Mouse (Mus musculus): Measurements from ENCODE around the gene Mad2l1bp. TPM values are rescaled to one million over a fixed set of nuclear protein-coding genes. Genes with fewer than 3 reads are reported as not detected.
A peak's percentile ranks its signal among the peaks of the same experiment; 100 is the strongest.

Mad2l1bp gene
- polyA plus RNA-seq (2012; rRNA removed): 13.1 and 13.8 TPM in 2 replicates

DNA sequence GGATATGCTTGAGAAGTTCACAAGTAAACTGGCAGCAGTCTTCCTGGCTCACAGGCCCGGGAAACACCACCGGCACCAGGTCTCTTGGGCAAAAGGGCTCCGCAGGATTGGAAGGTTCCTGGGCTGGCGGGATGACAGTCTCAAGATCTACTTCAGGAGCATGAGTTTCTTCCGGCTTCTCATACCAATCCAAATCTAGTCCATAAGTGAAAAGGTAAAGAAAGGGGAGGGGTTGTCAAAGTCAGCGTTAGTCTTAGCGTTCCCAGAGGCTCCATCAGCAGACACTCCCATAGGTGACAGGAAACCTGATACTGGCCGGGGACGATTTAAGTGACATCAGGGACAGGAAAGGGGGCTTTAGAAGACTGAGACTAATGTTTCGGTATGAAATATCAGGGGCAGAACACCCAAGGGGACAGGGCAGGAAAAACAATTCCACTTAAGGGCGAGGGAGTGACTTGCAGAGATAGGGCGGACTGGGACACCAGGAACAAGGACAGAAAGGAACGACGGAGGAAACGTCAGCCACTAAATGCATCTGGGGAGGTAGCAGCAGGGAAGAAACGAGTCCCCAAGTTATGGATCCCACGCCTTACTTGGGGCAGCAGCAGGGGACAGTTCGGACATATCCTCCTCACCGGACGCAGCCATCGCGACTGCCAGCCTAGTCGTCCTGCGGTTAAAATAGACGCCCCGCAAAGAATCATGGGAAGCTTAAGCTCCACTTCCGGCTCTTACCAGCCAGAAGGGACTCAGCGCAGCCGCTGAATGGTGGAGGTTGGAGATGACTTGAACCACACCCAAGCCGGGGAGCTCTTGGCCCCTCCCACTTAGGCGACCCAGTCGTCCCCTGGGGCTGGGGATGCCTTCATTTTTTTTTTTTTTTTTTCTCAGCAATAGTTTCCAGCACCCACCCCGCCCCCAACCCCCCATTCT is at the start of gene Mad2l1bp:
Mad2l1bp (minus strand) TSS at position 707 of the 936 bp plus-strand sequence.
- TF ChIP-seq CTCF (IDR thresholded peaks at IDR 0.05; ENCODE audit: insufficient read depth, low read length) (no peak), POLR2A (IDR thresholded peaks at IDR 0.05; ENCODE audit: borderline replicate concordance, extremely low read depth, low read depth, low read length) (peak; percentile 99)
- peak; percentile 80 for DNase-seq
- Histone ChIP-seq H3K4me1 (ENCODE audit: control insufficient read depth, insufficient read depth, low read length) (peaks cover 4% of the 10 kb centered on the region), H3K4me3 (replicated peaks; ENCODE audit: extremely low read depth, low read depth, low read length) (peak within 1 kb of the TSS; percentile 77)
- 1% methylated on average over 33 of the region's 33 CpGs for whole genome bisulfite sequencing

DNA sequence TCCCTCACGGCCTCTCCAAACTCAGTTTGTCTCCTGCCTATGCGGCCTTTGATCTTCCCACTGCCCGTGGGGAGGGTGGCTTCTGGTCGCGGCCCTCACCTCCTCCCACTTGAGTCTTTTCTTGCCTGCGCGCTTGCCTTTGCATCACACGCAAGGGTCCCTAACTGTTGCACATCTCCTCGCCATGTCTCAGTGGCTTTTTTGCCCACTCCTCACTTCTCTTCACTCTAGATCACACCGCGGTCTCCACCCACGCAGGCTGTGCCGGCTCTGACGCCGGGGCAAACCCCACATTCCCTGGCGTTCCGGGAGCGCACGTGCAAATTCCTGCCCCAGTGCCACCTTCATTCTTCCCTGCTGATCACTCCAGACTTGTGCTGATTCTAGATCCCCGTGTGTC is 49.7 kb upstream of the Mad2l1bp start:
- no peak for DNase-seq
- Histone ChIP-seq H3K4me1 (ENCODE audit: control insufficient read depth, insufficient read depth, low read length) (peaks cover 2% of the 10 kb centered on the region; the same call in 1 of the 2 replicates), H3K4me3 (replicated peaks; ENCODE audit: extremely low read depth, low read depth, low read length) (peak overlapping the region; percentile 75)
- 0% methylated on average over 20 of the region's 20 CpGs for WGBS
- TF ChIP-seq POLR2A (IDR thresholded peaks at IDR 0.05; ENCODE audit: borderline replicate concordance, extremely low read depth, low read depth, low read length) (no peak), CTCF (IDR thresholded peaks at IDR 0.05; ENCODE audit: insufficient read depth, low read length) (no peak)

DNA sequence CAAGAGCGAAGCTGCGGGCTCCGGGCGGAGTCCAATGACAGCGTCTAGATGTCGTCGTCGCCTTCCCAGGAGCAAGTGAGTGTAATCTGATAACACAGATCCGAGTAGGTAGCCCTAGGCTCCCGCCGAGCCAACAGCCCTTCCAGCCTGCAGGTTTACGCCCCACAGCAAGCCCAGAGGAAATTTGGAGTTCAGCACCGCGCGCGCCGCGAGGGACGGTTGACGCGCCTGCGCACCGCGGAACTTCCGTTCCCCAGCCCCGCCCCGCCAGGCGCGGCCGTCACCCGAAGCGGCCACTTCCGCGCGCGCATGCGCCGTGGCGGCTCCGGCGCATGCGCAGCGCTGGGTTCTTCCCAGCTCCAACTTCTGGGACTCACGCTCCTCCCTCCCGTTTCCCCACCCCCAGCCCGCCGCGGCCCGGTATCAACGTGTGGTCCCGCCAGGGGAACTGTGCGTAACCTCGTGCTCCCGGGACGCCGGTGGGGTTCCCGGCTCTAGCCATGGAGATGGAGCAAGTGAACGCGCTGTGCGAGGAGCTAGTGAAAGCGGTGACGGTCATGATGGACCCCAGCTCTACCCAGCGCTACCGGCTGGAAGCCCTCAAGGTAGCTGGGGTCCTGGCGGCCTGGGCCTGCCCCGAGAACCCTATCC is 49.2 kb upstream of the Mad2l1bp start, which contains the start of the genes Polh and Xpo5:
Polh (minus strand) TSS at position 225 of the 651 bp plus-strand sequence.
Xpo5 (plus strand) TSS at position 362 of the 651 bp plus-strand sequence.
- peak within 1 kb of the TSS; percentile 84 for H3K4me3 ChIP-seq (replicated peaks; ENCODE audit: extremely low read depth, low read depth, low read length)
- DNase-seq: peak; percentile 88
- peaks cover 2% of the 10 kb centered on the region; the same call in 1 of the 2 replicates for H3K4me1 ChIP-seq (ENCODE audit: control insufficient read depth, insufficient read depth, low read length)
- TF ChIP-seq POLR2A (IDR thresholded peaks at IDR 0.05; ENCODE audit: borderline replicate concordance, extremely low read depth, low read depth, low read length) (peak; percentile 64; the same call in 1 of the 2 replicates), CTCF (IDR thresholded peaks at IDR 0.05; ENCODE audit: insufficient read depth, low read length) (no peak)
- under 1% methylated on average over 65 of the region's 66 CpGs for WGBS

DNA sequence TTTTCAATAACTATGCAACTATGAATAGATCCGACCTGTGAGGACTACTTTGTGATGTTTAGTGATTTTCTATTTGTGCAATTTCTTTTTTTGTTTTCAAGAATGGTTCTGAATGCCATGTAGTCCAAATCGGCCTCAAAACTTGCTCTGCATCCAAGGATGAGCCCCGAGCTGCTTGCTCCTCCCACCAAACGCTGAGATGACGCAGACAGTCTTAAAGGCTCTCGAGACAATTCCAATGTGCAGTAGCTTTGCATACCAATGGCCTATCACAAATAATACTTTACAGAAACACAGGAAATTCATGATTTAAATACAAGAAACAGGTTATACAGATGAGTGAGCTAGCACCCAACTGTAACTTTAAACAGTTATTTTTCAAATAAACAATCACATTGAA is 47.8 kb upstream of the Mad2l1bp start:
- 29% methylated on average over 6 of the region's 6 CpGs for WGBS
- DNase-seq: no peak
- peaks cover 2% of the 10 kb centered on the region; the same call in 1 of the 2 replicates for H3K4me1 ChIP-seq (ENCODE audit: control insufficient read depth, insufficient read depth, low read length)
- TF ChIP-seq POLR2A (IDR thresholded peaks at IDR 0.05; ENCODE audit: borderline replicate concordance, extremely low read depth, low read depth, low read length): no peak
- no peak overlapping the region for H3K4me3 ChIP-seq (replicated peaks; ENCODE audit: extremely low read depth, low read depth, low read length)

DNA sequence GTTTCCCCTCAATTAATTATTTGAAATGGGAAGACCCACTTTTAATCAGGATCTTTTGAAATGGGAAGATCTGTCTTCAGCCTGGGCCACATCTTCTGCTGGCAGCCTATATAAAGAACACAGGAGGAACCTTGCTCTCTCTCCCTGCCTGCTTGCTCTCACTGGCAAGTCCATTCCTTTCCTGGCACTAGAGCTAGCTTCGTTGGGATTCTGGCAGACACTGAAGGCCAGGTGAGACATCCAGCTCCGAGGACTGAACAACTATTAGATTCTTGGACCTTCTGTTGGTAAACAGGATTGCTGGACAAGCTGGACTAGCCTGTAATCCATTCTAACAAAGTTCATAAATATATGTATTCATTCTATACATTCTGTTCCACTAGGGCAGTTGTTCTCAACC is 35.5 kb upstream of the Mad2l1bp start:
- TF ChIP-seq CTCF (IDR thresholded peaks at IDR 0.05; ENCODE audit: insufficient read depth, low read length) (no peak), POLR2A (IDR thresholded peaks at IDR 0.05; ENCODE audit: borderline replicate concordance, extremely low read depth, low read depth, low read length) (no peak)
- no peaks in the 10 kb centered on the region for H3K4me1 ChIP-seq (ENCODE audit: control insufficient read depth, insufficient read depth, low read length)
- no peak for DNase-seq
- H3K4me3 ChIP-seq (replicated peaks; ENCODE audit: extremely low read depth, low read depth, low read length): no peak overlapping the region
- WGBS: 90% methylated on average over 2 of the region's 2 CpGs

DNA sequence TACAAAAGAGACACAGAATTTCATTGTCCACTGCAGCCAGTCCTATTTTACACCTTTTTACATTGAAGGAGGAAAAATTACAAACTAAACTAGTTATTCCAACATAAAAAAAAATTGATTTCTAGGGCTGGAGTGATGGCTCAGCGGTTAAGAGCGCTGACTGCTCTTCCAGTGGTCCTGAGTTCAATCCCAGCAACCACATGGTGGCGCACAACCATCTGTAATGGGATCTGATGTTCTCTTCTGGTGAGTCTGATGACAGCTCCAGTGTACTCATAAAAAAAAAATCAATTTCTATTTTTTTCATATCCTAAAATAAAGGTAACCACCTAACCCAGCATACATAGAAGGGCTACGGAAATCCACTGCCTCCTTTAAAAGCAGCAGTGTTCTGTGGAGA is 28.9 kb upstream of the Mad2l1bp start:
- WGBS: 89% methylated on average over 4 of the region's 4 CpGs
- no peak overlapping the region for H3K4me3 ChIP-seq (replicated peaks; ENCODE audit: extremely low read depth, low read depth, low read length)
- no peak for TF ChIP-seq CTCF (IDR thresholded peaks at IDR 0.05; ENCODE audit: insufficient read depth, low read length)
- TF ChIP-seq POLR2A (IDR thresholded peaks at IDR 0.05; ENCODE audit: borderline replicate concordance, extremely low read depth, low read depth, low read length): no peak
- H3K4me1 ChIP-seq (ENCODE audit: control insufficient read depth, insufficient read depth, low read length): no peaks in the 10 kb centered on the region
- DNase-seq: no peak

DNA sequence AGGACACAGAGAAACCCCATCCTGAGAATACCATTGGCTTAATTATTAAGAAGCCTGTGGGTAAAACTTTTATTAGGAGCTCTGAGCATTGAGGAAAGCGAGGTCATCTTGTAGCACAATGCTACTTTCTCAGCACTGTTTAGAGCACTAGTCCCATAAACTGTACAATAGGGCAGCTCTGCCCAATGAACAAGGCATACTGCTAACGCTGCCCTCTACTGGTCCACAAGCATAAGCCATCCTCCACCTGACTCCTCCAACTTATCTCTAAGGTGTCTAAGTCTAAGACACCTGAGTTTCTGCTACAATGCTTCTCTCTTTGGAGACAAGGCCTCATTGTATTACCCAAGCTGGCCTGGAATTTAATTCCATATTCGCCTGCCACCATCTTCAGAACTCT is 17.2 kb upstream of the Mad2l1bp start:
- DNase-seq: no peak
- no peak overlapping the region for H3K4me3 ChIP-seq (replicated peaks; ENCODE audit: extremely low read depth, low read depth, low read length)
- WGBS: 66% methylated on average over 3 of the region's 3 CpGs

DNA sequence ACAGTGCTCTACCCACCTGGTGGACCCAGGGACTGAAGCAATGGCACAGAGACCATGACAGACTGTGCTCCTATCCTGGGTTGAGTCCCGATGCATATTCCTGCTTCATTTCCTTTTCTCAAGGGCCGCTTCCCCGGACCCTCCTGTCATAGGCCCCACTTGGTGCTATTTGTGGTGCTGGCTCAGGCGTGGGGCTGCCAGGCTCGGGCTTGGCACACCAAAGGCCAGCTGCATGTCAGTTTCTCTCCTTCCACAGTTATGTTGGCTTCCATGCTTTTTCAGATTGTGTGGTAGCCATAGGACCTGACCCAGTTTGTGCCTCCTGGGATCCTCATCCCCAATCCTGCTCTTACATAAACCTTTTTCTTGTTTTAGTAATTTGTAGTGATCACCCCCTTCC is 15.4 kb upstream of the Mad2l1bp start:
- WGBS: 76% methylated on average over 5 of the region's 5 CpGs
- TF ChIP-seq POLR2A (IDR thresholded peaks at IDR 0.05; ENCODE audit: borderline replicate concordance, extremely low read depth, low read depth, low read length): no peak
- TF ChIP-seq CTCF (IDR thresholded peaks at IDR 0.05; ENCODE audit: insufficient read depth, low read length): no peak
- no peak for DNase-seq
- Histone ChIP-seq H3K4me3 (replicated peaks; ENCODE audit: extremely low read depth, low read depth, low read length) (no peak overlapping the region), H3K4me1 (ENCODE audit: control insufficient read depth, insufficient read depth, low read length) (no peaks in the 10 kb centered on the region)

More for the DNA sequence above, 17.2 kb upstream of the Mad2l1bp start:
- TF ChIP-seq CTCF (IDR thresholded peaks at IDR 0.05; ENCODE audit: insufficient read depth, low read length): peak; percentile 67
- TF ChIP-seq POLR2A (IDR thresholded peaks at IDR 0.05; ENCODE audit: borderline replicate concordance, extremely low read depth, low read depth, low read length): no peak
- H3K4me1 ChIP-seq (ENCODE audit: control insufficient read depth, insufficient read depth, low read length): no peaks in the 10 kb centered on the region

DNA sequence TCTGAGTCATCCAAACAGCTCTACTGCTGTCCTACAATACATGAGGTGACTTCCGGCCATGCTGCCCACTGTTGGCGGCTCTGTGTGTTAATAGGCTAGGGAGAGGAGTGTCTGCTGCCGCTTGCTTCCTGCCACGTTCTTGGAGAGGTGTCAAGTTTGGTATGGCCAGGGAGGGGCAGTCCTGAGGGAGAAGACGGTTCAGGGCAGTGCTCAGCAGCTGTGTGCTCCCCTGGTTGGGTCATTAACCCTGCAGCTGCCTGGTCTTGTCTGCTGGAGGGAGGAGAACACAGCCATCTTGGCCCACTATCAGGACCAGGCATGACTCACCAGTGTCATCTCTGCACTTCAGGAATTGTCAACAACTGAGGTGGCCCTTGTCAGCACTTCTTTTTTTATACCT is 15.0 kb upstream of the Mad2l1bp start:
- H3K4me1 ChIP-seq (ENCODE audit: control insufficient read depth, insufficient read depth, low read length): no peaks in the 10 kb centered on the region
- no peak for DNase-seq
- TF ChIP-seq POLR2A (IDR thresholded peaks at IDR 0.05; ENCODE audit: borderline replicate concordance, extremely low read depth, low read depth, low read length) (no peak), CTCF (IDR thresholded peaks at IDR 0.05; ENCODE audit: insufficient read depth, low read length) (no peak)
- WGBS: 26% methylated on average over 5 of the region's 5 CpGs
- H3K4me3 ChIP-seq (replicated peaks; ENCODE audit: extremely low read depth, low read depth, low read length): no peak overlapping the region
